Mouse (Mus musculus): ENCODE measurements at regions not wholly inside any gene's neighbourhood (a gene's known extent, or its start where the extent isn't known, plus 50 kb on each side); places are given as distances from the start of the nearest gene placed in this dataset.

GRCm38 (mm10) chr2:166261799-166262198 is 106.3 kb upstream of the Sulf2 start:
- TF ChIP-seq CTCF (IDR thresholded peaks at IDR 0.05; ENCODE audit: insufficient read depth, low read depth, low read length) (no peak), POLR2A (IDR thresholded peaks at IDR 0.05; ENCODE audit: insufficient read depth, low read depth, low read length) (no peak)
